Mouse (Mus musculus) B cell, adult 2 months (primary cell): ENCODE measurements at regions not wholly inside any gene's neighbourhood (a gene's known extent, or its start where the extent isn't known, plus 50 kb on each side); places are given as distances from the start of the nearest gene placed in this dataset.

Source experiments
- DNase-seq, 2 experiments: peaks; one replicate each; pipeline ENCODE4 v3.0.0; 2022

DNA sequence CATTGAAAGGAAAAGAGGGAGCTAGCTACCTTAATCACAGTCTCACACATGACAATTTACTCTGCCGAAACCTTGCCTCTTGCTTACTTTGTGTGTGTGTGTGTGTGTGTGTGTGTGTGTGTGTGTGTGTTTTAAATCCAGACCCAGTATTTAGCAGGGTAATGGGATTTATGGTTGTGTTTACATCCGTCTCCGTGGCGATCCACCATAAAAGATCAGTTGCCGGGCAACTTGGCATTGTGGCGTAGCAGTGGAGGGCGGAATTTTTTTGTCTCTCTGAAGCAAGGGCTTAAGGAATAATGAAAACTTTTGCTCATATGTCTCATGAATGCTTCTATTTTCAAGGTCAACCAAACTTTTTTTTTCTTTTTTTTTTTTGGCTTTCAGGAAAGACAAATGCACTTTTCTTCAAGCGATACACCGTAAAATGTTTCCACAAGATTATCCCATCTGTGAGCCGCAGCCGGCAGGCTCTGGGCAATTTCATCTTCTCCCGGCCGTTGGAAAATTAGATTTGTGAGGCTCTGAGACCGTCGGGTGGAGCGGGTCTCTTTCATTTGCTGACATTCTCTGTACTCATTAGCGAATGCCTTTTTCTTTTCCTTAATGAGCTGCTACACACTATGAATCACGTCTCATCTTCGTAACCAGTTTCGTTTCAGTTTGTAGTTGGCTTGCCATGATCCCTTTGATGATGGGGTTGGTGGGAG lies 53.9 kb upstream of the Ptch1 start:
- DNase-seq = no peak

DNA sequence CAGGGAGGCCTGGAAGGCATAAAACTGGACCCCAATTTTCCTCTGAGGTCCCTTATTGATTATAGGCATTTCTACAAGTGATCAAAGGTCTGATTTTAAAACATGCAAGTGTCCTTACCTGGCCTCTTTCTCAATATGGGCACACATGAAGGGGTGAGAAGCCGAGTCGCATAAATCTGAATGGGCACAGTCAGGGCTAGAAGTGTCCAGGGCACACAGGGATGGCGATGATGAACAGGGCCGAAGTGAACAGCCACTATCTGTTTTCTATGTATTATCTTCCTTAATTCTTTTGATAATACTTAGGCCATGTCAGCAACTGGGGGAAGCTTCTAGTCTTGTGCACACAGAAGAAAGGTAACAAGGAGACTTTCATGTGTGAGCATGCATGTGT lies 54.5 kb upstream of the Ptch1 start:
- DNase-seq = no peak

DNA sequence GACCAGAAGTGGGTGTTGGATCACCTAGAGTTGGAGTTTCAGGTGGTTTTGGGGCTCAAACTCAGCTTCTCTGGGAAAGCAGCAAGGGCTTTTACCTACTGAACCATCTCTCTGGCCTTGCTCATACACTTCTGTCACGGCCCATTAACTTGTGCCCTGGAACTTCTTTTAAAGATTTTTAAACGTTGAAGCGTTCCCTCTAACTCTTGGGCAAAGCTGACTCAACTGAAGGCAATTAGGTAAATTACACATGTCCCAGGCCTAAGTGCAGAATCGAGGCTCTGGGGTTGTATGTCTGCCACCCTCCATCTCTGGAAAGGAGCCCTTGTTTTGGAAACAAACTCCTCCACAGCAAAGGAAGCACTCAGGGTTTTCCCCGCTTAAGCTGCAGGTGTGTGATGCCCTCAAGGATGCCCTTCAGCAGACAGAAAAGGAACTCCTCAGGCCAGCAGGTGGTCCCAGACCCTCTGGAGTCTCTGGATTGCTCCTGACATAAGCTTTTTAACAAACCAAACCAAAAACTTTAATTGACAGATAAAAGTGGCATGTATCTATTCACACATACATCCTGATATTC lies 58.5 kb upstream of the Ptch1 start:
- DNase-seq = no peak

DNA sequence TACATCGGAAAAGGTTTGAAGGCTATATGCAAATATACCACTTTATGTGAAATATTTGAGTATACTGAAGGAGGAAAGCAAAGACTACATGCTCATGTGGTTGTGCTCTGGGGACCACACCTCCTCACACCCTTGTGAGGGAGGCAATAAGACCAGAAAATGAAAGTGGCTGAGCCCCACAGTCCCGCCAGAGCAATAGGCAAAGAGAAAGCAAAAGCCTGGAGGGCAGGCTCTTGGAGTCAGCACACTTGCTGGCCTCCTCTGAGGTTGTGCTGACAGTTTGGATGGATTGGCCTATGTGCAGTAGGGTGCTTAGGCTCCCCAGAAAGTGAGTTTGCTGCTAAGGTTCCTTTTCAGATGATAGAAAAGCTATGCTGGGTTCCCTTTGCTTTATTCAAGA lies 60.9 kb upstream of the Ptch1 start:
- no peak for DNase-seq

DNA sequence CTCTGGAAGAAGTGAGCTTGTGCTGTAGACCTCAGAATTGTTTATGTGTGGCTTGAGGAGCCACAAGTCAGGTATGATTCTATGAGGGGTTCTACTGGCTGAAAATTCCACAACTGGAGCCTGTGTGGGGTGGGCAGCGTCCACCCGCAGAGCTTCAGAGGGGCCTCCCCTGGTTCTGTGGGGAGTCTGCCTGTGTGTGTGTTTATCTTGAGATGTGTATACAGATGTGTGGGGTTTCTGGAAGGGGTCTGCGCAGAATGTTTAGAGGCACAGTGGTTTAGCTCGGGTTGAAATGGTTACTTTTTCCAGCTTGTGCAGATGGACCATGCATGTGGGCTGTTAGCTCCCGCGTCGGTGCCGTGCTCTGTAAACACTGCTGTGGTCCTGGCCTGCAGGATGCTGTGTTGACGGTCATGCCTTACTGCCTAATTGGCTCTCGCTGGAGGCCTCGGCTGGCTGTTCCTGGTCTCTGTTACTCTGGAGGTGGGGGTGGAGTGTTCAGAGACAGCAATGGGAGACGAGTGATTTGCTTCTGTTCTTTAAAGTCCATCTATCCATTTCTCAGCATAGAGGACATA lies 68.3 kb upstream of the Ptch1 start:
- no peak for DNase-seq

DNA sequence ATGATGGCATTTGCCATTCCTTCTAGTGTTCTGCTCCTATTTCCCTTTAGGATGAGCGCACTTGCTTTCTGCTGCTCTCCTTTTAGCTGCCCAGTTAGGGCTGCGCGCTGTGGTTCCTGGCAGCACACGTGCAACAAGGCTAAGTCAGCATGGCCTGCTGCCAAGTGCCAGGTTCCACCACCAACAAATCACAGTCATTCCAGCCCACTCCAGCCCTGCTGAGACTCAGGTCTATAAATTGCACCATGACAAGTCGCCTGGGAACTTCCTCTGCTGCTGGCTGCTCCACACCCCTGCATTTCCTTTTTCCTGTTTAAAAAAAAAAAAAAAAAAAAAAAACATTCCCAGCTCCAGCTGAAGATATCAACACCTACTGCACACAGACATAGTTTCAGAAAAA lies 69.2 kb upstream of the Ptch1 start:
- DNase-seq = no peak

DNA sequence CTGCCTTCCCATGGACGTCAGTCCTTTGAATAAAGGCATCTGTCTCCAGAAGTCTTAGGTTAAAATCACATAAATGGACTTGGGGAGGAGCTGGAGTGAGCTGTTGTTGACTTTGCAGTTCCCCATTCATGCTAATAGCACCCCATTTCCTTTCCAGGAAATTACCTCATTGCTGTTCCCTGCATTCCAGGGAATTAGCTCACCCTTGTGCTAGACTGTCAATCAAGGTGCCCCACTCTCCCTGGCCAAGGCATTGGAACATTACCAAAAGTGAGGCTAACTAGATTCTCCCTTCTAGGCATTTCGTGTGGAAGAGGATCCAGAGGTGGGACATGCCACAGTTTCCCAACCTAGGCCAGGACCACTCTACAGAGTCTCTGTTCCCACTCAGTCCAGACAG lies 70.0 kb upstream of the Ptch1 start:
- DNase-seq = no peak

DNA sequence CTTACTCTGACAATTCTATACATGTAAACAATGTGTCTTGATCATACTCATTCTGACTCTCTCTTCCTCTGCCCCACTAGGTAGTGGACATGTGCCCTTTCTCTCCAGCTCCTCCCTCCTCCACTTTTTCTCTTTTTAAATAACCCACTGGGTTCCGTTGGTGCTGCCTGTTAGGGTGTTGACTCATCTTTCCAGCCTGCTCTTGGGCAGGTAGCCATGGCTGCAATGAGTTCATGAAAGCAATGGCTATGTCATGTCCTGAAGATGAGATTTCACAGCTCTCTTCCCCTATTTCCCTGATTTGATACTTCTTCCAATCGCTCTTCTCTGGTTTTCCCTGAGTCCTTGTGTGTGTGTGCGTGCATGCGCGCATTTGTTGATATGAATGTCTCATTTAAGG lies 70.9 kb upstream of the Ptch1 start:
- DNase-seq = no peak

DNA sequence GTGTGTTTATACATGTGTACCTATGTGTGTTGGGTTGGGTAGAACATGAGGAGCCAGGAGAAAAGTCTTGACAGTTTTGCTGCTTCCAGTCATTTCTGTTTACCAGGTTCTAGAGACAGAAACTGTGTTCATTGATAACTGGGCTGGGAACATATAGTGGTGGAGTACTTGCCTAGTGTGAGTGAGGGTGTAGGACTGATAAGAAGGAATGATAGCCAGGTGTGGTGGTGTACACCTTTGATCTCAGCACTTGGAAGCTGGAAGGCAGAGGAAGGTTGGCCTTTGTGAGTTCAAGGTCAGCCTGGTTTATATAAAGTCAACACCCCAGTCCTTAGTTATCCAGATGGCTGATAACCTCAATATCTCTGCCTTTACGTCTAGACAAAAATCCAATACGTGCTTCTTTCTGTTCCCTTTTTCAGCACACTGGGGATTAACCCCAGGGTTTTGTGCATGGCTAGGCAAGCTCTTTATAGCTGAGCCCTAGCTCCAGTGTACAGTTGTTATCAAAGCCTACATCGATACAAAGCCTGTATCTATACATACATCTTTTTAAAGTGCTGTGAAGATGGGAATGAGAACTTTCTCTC lies 75.8 kb upstream of the Ptch1 start:
- DNase-seq = peak; percentile 13 to 36

DNA sequence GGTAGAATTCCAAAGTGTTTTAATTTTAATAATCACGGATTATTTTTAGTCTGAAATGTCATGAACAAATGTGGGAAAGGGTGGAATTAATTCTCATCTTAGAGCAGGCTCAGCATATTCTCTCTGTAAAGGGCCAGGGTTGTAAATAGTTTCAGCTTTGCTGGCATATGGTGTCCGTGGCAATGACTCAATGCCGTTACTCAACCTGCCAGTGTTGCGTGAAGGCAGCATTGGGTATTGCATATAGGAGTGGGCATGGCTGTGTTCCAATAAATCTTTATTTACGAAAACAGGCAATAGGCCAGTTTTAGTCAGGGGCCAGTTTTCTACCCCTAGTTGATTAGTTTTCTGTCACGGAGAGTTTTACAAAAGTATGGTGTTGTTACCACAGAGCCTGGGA lies 81.1 kb upstream of the Ptch1 start:
- no peak for DNase-seq

DNA sequence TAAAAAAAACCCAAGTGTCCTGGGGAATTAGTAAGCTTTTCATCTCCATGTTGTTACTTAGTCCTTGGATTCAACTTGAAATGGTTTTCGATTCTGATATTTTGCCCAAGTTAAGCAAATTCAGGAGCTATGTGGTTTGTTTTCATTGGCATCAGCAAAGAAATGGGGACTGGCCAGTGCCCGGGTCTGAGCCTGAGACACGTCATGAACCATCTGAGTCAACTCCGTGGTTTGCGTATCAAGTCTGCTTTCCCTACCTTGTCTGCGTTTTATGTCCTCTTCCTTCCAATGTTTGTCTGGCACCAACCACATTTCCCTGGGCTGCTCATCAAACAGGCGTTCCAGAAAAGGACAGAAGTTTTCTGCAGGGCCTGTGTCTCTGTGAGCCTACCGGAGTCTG lies 83.7 kb upstream of the Ptch1 start:
- no peak for DNase-seq

DNA sequence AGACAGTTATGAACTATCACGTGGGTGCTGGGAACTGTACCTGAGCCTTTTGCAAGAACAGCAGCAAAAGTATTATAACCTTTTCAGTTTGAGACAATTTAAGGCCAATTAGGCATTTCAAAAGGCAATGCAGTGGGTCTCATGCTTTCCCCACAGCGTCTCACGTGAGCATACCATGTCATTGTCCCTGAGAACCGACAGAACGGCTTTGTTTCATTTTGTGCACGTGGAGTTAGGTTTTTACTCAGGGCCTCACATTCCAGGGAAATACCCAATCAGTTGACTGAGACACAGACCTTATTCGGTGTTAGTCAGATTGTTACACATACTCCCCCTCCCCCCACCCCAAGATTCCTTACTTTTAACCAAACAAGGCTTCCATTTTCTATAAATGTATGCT lies 86.0 kb upstream of the Ptch1 start:
- no peak for DNase-seq

DNA sequence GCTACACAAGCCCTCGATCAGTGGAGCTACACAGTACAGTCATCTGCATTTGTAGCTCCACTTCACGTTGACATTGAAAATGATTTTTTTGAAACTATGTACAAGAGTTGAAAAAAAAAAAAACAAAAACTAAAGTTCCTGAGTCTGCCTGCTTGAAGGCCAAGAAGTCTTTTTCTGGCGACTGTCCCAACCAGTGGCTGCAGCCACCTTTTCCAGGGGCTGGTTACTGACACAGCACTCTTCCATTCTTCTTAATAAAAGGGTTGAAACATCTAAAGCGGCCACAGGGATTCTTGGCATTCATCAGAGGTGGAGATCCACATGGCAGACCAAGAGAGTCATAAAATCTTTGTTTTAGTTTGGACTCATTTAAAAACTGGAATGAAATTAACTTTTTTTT lies 87.0 kb upstream of the Ptch1 start:
- DNase-seq = no peak

DNA sequence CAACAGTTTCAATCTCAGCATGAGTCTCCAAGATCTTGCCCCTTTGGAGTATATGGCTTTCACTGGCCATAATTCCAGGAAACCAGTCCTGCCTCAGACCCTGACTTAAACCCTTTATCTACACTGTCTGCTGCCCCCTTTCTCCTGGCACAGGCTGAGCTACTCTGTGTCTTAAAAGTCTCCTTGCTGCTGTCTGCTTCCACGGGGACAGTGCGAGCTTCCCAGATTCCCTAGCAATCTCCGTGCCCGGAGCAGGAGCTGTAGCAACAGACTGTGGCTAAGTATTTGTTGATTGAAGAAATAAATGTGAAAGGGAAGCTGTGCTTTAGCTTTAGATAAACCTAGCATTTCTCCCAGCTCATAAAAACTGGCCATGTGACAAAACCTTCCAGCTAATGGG lies 95.2 kb upstream of the Ptch1 start:
- no peak for DNase-seq

DNA sequence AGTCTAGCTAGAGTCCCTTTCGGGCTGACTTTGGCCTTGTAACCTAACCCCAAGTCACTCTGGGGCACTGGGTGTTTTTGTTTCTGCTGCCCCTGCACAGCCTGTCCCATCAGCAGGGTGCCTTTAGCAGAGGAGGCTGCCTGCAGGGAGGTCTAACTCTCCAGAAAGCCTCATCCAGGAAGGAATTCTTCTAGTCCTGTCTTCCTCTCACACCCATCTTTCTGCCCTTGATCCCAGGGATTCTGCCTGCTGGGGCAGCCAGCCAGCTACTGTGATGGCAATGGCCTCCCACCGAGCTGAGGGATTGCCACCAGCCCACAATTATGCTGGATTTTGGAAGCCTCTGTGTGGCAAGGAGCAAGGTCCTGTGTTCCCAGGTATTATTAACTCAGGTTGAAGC lies 95.6 kb upstream of the Ptch1 start:
- no peak for DNase-seq

DNA sequence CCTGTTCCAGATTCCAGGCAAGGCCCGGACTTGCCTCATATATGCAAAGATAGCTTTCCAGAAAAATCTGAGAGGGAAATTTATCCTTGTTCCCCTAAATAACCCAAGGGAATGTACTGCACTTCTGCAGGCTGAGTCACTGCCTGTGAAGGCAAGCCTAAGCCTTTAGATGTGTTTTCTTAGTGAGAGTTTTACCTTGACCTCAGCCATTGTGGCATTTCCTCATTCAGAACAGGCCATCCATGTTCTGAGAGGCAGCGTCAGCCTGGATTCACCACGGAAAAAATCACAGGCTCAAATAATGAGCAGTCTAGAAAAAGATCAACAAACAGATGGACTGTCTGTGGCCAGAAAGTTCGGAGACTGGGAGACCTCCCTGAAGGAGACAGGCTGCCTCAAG lies 99.0 kb upstream of the Ptch1 start:
- DNase-seq = no peak

DNA sequence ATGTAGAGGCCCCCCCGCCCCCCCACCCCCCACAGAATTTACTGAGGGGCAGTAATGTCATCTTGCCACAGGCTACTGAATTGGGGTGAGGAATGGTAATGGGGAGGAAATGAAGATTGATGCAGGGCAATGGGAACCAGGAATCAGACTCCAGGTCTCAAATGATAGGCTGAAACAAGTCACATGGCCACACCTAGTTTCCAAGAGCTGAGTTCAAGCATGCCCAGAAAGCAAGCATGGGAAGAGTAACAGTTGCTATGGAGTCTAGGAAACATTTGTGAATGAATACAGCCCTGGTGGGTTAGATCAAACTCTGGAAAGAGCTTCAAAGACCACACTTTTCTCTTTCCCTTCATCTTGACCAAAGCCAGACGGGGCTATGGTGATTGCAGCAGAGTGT lies 104.3 kb upstream of the Ptch1 start:
- DNase-seq = no peak

DNA sequence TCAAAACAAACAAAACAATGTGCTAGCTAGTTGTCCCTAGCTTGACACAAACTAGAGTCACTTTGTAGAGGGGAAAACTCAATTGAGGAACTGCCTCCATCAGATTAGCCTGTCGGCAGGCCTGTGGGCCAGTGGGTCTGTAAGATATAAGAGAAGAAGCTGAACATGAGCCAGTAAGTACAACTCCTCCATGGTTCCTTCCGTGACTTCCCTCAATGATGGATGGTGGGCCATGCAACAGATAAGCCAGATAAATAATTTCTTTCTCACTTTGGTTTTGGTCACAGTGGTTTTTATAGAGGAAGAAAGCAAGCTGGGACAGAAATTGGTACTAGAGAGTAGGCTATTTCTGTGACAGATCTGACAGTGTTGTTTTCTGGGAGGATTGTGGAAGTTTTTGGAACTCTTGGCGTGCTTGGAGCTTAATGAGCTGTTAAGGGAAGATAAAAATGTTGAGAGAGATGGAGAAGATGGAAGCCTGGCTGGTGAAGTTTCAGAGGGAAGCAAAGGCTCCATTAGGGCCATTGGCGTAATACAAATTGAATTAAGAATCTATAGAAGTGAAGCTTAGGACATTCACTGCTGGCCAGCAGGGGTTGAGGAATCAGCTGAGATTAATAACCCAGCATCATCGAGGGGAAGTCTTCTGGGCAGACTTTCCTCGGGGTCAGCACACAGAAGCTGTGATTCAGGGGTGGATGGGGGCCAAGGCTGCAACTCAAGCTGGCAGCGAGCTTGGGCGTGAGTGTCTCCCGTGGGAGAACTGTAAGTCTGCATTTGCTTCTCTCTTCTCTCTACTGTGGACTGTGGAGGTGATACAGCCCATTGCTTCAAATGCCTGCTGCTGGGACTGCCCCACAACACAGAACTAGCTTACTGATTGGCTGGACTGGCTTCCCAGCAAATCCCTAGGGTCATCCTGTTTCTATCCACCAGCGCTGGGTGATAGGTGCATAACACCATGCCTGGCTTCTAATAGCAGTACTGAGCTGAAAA lies 105.2 kb upstream of the Ptch1 start:
- no peak for DNase-seq

DNA sequence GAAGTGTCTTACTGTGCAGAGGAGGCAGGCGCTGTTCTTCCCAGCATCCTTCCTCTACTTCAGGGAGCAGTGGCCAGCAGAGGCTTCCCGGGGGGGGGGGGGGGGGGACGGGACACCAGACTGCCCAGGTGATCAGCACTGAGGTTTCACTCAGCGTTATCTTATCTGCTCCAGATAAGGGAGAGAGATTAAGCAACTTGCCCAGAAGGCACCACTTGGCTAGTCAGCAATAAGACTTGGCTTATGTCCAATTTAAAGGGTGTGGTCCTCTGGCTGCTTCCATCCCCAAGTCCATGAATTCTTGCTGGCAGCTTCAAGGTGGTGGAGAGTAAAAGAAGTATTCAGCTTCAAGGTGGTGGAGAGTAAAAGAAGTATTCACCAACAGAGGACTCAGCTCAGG lies 108.9 kb upstream of the Ptch1 start:
- no peak for DNase-seq

DNA sequence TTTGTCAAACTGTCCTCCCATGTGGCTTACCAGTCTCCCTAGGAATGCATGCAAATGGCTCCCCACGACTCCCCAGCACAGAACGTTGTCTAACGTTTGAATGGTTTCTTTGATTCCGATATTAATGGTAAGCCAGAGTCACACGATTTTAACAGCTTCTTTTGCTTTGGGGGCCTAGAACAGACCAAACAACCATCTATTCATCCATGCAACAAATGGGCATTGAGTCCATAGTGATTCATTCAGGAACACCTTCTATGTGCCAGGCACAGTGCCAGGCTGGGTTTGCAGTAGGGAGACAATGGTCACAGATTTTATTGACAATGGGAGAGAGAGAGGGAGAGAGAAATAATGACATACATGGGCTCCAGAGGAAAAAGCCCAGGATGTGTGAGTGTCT lies 118.6 kb upstream of the Ptch1 start:
- no peak for DNase-seq

DNA sequence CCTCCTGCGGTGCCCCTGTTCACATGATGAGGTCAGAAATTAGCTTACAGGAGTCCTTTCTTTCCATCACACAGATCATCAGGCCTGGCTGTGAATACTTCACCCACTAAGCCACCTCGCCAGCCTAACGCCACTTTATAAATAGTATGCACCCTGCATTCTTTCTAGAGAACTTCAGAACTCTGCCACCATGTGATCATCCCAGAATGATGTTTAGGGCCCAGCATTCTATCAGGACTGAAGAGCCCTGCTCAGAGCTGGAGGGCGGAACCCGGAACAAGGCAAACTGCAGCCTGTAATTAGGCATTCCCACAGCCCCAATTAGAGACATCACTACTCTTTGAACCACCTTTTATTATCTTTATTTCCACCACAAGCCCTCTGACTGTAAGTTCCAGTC lies 120.2 kb upstream of the Ptch1 start:
- DNase-seq = no peak

DNA sequence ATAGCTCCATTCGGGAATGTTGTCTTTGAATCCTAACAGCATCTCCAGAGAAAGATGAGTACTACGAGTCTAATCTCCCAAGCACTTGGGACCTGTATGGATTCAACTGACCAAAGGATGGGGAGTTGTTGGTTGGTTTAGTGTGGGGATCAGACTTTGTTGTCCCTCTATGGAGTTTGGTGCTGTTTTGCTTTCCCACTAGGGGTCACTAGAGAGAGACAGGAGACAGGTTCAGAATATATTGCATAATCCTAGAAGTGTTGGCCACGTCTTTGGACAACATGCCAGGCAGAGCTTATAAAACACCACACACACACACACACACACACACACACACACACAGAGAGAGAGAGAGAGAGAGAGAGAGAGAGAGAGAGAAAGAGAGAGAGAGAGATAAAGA lies 118.6 kb upstream of the Ercc6l2 start:
- DNase-seq = peak; percentile 40 to 49

DNA sequence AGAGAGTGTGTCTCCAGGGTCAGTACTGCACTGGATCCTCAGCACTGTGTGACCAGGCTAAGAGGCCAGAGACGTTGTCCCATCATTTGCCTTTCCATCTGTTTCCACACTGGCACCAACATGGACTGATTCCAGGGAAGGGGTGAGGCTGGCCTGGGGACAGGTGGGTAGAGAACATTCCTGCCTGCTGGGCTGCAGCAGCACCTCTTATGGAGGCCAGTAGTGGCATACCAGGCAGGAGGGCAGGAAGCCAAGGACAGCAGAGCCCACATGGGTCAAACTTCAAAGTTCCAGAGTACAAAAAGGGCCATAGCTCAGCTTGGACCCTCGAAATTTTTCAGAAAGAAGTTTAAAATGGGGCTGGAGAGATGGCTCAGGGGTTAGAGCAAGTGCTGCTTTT lies 115.4 kb upstream of the Ercc6l2 start:
- DNase-seq = no peak
